Mouse (Mus musculus) mouse embryonic stem cell (cell line): Measurements from ENCODE around the gene Aspdh.

ENCODE experiments used
- in situ Hi-C, 2 experiments: fragments of 300-500 bp; cut with MboI; formaldehyde crosslinking; loops; 1 replicate in 1 of 2; 3 replicates in 1 of 2; pipeline ENCODE4 v1.14.3; 2019 to 2020; ENCODE audit warnings: low sequenced_read_pairs in 2 of 2, low pct_unique_long_range_greater_than_20kb in 1 of 2, mixed read lengths in 1 of 2; ENCODE audit not compliant: unreplicated experiment in 1 of 2

The Aspdh gene

DNA sequence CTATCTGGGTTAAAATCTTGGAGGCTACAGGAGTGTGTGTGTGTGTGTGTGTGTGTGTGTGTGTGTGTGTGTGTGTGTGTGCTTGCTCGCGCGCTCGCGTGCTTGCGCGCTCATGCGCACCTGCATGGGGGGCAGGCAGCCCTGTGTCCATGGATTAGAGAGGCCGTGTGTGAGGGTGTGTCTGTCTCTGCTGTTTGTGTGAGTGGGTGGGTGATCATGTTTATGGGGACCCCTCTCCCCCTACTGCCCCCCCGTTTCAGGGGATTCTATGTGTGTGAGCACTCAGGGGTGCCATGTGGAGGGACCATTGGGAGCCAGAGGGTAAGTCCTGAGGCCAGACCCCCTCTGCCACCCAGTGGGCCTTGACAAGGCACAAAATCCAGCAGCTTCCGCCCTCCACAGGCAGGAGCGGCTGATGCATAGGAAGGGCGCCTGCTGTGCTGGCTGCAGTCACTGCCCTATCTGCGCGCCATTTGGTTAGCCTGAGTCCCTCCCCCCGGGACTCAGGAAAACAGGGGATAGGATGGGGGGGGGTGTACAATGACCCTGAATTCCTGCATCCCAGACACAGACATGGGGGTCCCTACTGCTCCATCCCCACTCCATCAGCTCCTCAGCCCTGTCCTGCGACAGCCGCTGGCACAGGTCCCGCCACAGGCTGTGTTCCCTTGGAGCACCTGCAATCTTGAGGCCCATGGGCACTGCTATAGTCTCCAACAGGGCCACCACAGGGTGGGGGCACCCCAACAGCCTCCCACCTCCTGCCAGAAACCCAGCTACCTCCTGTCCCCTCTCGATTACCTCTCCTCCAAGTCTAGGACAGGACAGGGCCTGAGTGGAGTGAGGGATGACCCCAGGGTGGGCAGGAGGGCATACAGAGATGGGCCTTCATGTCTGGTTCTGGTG, 21.7 kb upstream of the Aspdh start:
- in situ Hi-C loops = loop anchor here in 1 of 2 experiments (25.0 kb wide), 1 partner anchor 106 kb away; no protein-coding TSS in a partner anchor

DNA sequence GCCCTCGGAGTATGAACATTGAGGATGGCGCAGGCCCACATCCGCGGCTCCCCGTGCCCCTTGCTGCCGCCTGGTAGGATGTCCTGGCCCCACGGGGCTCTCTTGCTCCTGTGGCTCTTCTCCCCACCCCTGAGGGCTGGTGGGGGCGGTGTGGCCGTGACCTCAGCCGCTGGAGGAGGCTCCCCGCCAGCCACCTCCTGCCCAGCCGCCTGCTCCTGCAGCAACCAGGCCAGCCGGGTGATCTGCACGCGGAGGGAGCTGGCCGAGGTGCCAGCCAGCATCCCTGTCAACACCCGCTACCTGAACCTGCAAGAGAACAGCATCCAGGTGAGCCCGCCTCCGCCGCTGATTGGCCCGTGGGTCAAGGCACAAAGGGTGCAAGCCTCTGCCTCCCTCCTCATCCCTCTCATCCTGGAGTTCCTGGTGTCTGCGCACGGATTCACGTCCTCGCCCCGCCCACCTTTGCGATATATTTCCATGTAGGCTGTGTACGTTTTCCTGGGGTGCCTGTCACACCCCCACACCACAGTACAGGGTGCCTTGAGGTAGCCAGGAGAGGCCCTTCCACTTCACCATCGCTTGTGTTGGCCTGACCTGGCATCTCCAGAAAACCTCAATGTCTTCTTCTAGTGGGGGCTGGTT, 20.2 kb upstream of the Aspdh start:
- in situ Hi-C loops = loop anchor here in 1 of 2 experiments (25.0 kb wide), 1 partner anchor 108 kb away; no protein-coding TSS in a partner anchor

DNA sequence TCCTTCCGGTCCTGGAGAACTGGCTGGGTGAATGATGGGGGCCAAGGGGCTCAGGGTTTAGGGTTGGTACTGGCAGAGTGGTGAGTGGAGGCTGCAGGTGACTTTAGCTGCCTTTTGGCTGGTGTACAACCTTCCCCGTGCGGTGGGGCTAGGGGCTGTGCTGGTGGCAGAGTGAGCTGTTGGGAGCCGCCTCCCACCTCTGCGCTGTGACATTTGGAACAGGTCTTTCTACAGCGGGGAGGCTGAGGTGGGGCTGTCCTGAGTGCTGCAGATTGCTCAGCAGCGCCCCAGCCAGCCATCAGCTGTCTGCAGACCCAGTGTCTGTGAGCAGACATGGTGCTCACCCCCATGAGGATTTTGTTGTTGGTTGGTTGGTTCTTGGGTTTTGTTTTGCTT, 19.7 kb upstream of the Aspdh start:
- in situ Hi-C loops = loop anchor here in 1 of 2 experiments (25.0 kb wide), 1 partner anchor 108 kb away; no protein-coding TSS in a partner anchor

DNA sequence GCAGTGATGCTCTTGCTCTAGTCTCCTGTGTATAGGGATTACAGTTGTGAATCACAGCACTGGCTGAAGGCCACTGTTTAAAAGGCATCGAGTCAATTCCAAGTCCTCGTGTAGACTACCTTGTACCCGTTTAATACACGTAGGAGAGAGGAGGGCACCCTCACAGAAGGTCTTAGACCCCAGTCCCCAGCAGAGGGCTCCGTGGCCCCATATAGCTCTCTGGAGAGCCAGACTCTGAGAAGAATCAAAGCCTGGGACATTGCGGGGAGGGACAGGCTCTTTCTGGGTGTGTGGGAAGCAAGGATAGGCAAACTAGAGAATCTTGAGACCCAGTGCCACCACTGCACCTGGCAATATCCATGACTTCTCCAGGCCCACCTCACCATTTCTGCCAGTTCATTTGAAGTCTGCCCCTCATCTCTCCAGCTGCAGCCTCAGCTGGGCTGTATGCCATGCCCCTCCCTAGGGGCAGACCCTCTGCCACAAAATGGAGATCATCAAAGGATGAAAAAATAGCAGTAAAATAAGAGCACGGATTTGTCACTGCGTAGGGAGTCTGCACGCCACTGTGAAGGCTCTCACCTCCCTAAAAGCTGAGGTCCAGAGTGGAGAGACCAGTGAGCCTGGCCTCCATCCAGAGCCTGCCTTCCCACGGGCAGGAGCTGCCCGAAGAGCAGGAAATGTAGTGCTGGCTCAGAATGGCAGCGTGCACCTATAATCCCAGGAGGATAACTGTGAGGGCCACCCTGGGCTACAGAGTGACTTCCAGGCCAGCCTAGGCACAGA, 18.9 kb upstream of the Aspdh start:
- in situ Hi-C loops = loop anchor here in 1 of 2 experiments (25.0 kb wide), 1 partner anchor 109 kb away; no protein-coding TSS in a partner anchor

DNA sequence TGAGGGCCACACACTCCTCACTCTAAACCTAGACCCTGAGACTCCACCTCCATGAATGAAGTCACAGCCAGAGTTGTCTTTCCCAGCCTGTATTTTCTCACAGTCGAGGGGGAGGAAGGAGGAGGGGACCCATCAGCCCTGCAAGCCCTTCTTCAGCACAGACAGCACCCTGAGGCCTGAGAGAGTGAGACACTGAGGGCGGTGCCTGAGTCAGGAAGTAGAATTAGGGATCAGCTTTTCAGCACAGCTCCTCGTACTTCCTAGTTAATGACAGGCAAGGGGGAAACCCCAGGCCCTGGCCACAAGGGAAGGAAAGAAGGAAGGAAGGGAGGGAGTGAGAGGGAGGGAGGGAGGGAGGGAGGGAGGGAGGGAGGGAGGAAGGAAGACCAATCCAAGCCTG, 11.9 kb upstream of the Aspdh start:
- in situ Hi-C loops = no loop called here

DNA sequence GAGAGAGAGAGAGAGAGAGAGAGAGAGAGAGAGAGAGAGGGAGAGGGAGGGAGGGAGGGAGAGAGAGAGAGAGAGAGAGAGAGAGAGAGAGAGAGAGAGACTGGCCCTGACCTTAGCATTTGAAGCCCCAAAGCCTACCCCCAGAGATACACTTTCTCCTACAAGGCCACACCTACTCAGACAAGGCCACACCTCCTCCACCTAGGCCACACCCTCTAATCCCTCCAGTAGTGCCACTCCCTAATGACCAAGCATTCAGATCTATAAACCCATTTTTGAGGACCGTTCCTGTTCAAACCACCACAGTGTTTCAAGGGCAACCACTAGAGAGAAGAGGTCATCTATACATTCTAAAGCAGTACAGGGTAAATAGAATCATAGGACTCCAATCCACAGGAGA, 8.9 kb upstream of the Aspdh start:
- in situ Hi-C loops = no loop called here

DNA sequence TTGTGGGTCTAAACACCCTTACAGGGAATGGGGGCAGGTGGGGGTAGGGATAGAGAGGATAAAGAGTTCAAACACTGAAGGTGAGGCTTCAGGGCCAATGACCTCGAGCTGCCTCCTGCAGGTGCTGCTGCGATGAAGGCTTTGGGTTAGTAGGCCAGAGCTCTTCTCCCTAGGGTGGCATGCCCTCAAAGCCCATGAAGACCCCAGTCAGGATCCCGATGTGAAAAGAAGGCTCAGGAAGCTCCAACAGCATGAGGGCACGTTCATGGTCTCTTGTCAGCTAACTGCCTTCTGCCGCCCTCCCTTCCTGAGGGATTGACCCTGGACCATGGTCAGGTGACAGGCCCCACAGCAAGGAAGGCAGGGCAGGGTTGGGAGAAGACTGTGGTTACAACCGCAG, 5.1 kb upstream of the Aspdh start:
- in situ Hi-C loops = no loop called here

DNA sequence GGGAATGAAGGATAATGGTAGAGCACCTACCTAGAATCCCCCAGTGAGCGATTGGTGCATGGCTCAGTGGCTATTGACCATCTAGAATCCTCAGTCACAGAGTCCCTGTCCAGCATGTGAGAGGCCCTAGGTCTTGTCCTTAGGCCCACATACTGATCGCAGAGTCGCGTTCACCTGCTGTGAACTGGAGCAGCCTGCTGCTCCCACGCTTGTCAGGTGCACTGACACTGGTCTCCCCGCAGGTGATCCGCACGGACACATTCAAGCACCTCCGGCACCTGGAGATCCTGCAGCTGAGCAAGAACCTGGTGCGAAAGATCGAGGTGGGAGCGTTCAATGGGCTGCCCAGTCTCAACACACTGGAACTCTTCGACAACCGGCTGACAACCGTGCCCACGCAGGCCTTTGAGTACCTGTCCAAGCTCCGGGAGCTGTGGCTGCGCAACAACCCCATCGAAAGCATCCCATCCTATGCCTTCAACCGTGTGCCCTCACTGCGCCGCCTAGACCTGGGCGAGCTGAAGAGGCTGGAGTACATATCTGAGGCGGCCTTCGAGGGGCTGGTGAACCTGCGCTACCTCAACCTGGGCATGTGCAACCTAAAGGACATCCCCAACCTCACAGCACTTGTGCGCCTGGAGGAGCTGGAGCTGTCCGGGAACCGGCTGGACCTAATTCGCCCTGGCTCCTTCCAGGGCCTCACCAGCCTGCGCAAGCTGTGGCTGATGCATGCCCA, 4.3 kb upstream of the Aspdh start:
- in situ Hi-C loops = no loop called here

DNA sequence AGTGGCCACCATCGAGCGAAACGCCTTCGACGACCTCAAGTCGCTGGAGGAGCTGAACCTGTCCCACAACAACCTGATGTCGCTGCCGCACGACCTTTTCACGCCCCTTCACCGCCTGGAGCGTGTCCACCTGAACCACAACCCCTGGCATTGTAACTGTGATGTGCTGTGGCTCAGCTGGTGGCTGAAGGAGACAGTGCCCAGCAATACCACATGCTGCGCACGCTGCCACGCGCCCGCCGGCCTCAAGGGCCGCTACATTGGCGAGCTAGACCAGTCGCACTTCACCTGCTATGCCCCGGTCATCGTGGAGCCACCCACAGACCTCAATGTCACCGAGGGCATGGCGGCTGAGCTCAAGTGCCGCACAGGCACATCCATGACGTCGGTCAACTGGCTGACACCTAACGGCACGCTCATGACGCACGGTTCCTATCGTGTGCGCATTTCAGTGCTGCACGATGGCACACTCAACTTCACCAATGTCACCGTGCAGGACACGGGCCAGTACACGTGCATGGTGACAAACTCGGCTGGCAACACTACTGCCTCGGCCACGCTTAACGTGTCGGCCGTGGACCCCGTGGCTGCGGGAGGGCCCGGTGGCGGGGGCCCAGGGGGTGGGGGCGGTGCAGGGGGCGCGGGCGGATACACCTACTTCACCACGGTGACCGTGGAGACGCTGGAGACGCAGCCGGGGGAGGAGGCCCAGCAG, 3.5 kb upstream of the Aspdh start:
- in situ Hi-C loops = no loop called here

DNA sequence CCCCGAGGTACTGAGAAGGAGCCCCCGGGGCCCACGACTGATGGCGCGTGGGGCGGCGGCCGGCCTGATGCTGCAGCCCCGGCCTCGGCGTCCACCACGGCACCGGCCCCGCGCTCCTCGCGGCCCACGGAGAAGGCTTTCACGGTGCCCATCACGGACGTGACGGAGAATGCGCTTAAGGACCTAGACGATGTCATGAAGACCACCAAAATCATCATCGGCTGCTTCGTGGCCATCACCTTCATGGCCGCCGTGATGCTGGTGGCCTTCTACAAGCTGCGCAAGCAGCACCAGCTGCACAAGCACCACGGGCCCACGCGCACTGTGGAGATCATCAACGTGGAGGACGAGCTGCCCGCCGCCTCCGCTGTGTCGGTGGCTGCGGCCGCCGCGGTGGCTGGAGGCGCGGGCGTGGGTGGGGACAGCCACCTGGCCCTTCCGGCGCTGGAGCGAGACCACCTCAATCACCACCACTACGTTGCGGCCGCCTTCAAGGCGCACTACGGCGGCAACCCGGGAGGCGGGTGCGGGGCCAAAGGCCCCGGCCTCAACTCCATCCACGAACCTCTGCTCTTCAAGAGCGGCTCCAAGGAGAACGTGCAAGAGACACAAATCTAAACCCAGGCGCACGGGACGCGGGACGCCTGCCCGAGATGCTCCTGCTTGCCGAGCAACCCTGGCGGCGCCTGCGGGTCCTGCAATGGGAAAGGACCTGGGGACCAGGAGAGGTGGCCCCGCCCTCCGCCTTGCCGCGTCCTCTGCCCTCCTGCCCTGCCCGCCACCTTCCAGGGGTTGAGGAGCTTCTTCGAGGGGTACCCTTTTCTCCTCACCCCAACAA, 2.8 kb upstream of the Aspdh start:
- in situ Hi-C loops = no loop called here

DNA sequence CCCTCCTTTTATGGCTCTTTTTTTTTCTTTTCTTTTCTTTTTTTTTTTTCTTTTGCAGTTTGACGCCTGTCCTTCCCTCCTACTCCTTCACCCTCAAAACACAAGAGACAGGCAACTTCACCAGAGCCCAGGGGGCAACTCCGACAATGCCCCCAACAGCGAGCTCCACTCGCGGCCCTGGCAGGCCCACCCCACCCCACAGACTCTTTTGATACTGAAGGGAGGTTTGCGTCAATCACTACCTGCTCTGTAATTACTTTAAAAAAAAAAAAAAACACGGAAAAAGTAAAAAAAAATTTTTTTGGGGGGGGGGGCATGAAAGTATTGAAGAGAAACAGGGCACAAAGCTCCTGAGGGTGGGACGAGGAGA, 2.1 kb upstream of the Aspdh start:
- in situ Hi-C loops = no loop called here

DNA sequence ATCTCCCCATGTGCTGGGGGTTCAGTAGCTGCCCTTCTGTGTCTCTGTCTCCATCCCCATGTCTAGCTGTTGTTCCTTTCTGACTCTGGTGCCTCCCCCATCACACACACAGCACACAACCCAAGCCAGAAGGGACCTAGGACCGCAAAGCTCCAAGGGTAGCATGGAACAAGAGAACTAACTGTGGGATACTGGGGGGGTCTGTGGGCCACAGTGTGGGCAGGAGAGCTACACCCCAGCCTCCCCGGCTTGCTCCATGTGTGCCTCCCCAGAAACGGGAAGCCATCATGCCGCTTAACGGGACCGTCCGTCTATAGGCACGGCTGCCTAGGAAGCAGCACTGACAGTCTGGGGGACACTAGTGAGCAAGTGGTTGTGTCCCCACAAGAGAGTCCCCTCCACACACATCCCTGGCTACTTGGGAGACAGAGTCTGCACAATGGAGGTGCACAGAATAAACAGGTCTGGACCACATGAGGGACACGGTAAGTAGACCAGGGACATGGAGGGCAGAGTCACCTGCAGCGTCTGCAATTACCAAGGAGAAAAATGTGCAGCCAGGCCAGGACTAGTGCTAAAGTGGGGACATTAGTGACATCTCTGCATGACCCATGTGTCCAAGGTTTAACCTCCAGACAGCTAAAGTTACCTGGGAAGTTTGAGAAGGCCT, 1.5 kb upstream of the Aspdh start:
- in situ Hi-C loops = no loop called here

DNA sequence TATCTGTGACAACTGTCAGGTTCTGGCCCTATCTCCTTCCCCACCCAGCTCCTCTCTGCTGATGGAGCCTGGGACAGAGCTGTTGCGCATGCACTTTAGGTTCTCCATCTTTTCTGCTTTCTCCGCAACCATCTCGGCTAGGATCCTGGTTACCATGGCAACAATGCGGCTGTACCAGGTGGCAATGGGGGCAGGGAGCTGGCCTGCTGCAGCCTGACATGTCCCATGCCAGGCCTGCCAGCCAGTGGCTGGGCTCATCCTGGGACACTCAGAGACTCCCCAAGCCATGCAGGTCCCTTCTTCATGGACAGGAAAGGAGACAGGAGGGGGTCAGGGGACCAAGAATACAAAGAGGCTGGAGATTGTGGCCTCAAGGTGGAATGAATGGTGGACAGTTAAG, 680 bp upstream of the Aspdh start:
- in situ Hi-C loops = no loop called here

DNA sequence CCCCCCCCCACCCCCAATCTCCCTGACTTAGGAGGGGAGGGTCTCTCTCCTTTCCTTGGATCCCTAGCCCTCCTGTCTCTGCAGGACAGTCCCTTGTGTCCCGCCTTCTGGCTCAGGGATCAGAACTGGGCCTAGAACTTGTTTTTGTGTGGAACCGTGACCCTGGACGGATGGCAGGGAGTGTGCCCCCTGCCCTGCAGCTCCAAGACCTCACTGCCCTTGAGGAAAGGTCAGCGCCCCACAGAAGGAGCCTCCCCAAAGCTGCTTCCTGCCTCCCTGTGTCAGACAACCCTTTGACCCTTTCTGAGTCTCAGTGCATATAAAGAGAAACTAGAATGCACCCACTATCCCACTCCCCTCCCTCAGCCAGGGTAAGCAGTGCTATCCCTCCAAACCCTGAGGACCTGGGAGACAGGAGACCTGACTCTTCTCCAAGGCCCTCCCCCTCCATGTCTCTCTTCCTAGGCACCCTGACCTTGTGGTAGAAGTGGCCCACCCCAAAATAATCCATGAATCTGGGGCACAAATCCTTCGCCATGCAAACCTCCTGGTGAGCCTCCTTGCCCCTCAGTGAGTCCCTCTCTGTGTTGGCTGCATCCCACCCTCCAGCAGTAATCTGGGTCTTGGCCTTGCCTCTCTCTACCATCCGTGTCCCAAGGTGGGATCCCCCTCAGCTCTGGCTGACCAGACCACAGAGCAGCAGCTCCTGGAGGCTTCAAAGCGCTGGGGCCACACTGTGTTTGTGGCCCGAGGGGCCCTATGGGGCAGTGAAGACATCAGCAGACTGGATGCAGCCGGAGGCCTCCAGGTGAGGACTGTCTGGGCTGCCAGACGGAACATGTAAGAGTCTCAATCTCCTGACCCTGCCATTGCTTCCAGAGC, 1.1 kb downstream of the Aspdh start:
- in situ Hi-C loops = no loop called here

DNA sequence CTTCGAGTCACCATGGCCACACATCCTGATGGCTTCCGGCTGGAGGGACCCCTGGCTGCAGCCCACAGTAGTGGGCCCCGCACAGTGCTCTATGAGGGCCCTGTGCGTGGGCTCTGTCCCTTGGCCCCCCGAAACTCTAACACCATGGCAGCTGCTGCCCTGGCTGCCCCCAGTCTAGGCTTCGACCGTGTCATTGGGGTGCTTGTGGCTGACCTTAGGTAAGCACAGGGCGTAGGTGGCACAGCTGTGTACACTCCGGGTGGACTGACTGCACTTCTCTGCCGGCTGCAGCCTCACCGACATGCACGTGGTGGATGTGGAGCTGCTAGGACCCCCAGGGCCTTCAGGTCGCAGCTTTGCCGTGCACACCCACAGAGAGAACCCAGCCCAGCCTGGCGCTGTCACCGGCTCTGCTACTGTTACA, 1.7 kb downstream of the Aspdh start:
- in situ Hi-C loops = no loop called here
